Mouse (Mus musculus): ENCODE measurements around the gene Tmem104. TPM values are rescaled to one million over a fixed set of nuclear protein-coding genes. Genes with fewer than 3 reads are reported as not detected.

Tmem104 gene
- total RNA-seq (2014; fragmentation: Nextera tagmentation): 5.0 and 10.1 TPM in 2 replicates
- 1.8 and 7.9 TPM in 2 replicates for total RNA-seq (2017)

- peak; percentile 91 for ATAC-seq (replicated peaks; ENCODE audit: low FRiP score, low TSS enrichment, poor library complexity, severe bottlenecking)
These were observed at the start of gene Tmem104 for GRCm38 (mm10) chr11:115187224-115187639. Gene Tmem104 (plus strand): TSS chr11:115187487.

GRCm38 (mm10) chr11:115138597-115139262 lies 48.6 kb upstream of the Tmem104 start:
- ATAC-seq (replicated peaks; ENCODE audit: low FRiP score, low TSS enrichment, poor library complexity, severe bottlenecking): no peak

GRCm38 (mm10) chr11:115141970-115142369 lies 45.3 kb upstream of the Tmem104 start:
- ATAC-seq (replicated peaks; ENCODE audit: low FRiP score, low TSS enrichment, poor library complexity, severe bottlenecking): no peak

GRCm38 (mm10) chr11:115147813-115148212 lies 39.5 kb upstream of the Tmem104 start:
- ATAC-seq (replicated peaks; ENCODE audit: low FRiP score, low TSS enrichment, poor library complexity, severe bottlenecking): no peak

- ATAC-seq (replicated peaks; ENCODE audit: low FRiP score, low TSS enrichment, poor library complexity, severe bottlenecking): no peak
These were observed 36.5 kb upstream of the Tmem104 start for GRCm38 (mm10) chr11:115150741-115151254.

GRCm38 (mm10) chr11:115151755-115152429 lies 35.4 kb upstream of the Tmem104 start:
- ATAC-seq (replicated peaks; ENCODE audit: low FRiP score, low TSS enrichment, poor library complexity, severe bottlenecking): no peak

GRCm38 (mm10) chr11:115153088-115153487 lies 34.2 kb upstream of the Tmem104 start:
- no peak for ATAC-seq (replicated peaks; ENCODE audit: low FRiP score, low TSS enrichment, poor library complexity, severe bottlenecking)

- ATAC-seq (replicated peaks; ENCODE audit: low FRiP score, low TSS enrichment, poor library complexity, severe bottlenecking): peak; percentile 95
These were observed 33.5 kb upstream of the Tmem104 start for GRCm38 (mm10) chr11:115153699-115154292.

- no peak for ATAC-seq (replicated peaks; ENCODE audit: low FRiP score, low TSS enrichment, poor library complexity, severe bottlenecking)
These were observed 32.1 kb upstream of the Tmem104 start for GRCm38 (mm10) chr11:115155053-115155634.

- no peak for ATAC-seq (replicated peaks; ENCODE audit: low FRiP score, low TSS enrichment, poor library complexity, severe bottlenecking)
These were observed 29.2 kb upstream of the Tmem104 start for GRCm38 (mm10) chr11:115157933-115158719.

GRCm38 (mm10) chr11:115160016-115160797 lies 27.1 kb upstream of the Tmem104 start:
- no peak for ATAC-seq (replicated peaks; ENCODE audit: low FRiP score, low TSS enrichment, poor library complexity, severe bottlenecking)

- no peak for ATAC-seq (replicated peaks; ENCODE audit: low FRiP score, low TSS enrichment, poor library complexity, severe bottlenecking)
These were observed 26.3 kb upstream of the Tmem104 start for GRCm38 (mm10) chr11:115160883-115161577.

GRCm38 (mm10) chr11:115161578-115162204 lies 25.6 kb upstream of the Tmem104 start:
- no peak for ATAC-seq (replicated peaks; ENCODE audit: low FRiP score, low TSS enrichment, poor library complexity, severe bottlenecking)

GRCm38 (mm10) chr11:115162205-115162601 lies 25.1 kb upstream of the Tmem104 start:
- no peak for ATAC-seq (replicated peaks; ENCODE audit: low FRiP score, low TSS enrichment, poor library complexity, severe bottlenecking)

GRCm38 (mm10) chr11:115162832-115163480 lies 24.3 kb upstream of the Tmem104 start, which contains the start of gene Slc9a3r1:
Gene Slc9a3r1 (plus strand): TSS chr11:115163341.
- ATAC-seq (replicated peaks; ENCODE audit: low FRiP score, low TSS enrichment, poor library complexity, severe bottlenecking): peak; percentile 91

- ATAC-seq (replicated peaks; ENCODE audit: low FRiP score, low TSS enrichment, poor library complexity, severe bottlenecking): peak; percentile 12; the same call in 1 of the 2 replicates
These were observed 23.6 kb upstream of the Tmem104 start for GRCm38 (mm10) chr11:115163568-115164150.

Data from megakaryocyte-erythroid progenitor cell, adult 5-6 weeks (primary cell).